Mouse (Mus musculus) spleen, adult 18-20 months (tissue): ENCODE measurements around the gene Uvssa.
"Not testable (repeated sequence)": the region's sequence is repeated elsewhere in the genome, so short reads cannot be mapped to it uniquely, and the experiment has no call there.

ENCODE experiments used
- DNase-seq, 2 experiments: peaks; one replicate each; pipeline ENCODE4 v3.0.0; 2022; ENCODE audit warnings: mixed read lengths in 2 of 2

Uvssa gene

DNA sequence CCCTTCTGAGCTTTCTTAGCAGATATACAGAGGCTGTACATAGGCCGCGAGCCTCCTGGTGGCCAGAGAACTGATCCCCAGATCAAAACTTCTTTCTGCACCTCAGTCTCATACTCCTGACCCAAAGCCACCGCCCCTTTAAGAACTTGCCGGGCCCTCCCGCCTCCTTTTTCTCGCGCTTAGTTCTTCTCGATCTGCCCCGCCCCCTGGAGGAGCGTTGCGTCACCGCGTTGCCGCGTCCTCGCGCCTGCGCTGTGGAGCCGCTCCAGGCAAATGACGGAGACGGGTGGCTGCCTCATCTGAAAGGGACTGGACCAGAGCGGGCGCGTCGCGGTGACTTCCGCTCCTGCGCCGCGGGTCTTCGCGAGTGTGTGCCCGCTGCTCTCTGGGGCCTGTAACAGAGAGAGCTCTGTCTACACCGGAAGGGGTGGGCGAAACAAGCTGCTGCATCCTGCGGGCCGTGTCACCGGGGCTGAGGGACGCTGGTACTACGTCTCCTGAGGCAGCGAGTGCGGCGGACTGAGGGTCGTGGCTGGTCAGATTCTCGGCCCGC, at the start of gene Uvssa:
Gene Uvssa, plus strand, starts transcription at position 248 of the 553 bp plus-strand sequence.
- peak; percentile 99 for DNase-seq

DNA sequence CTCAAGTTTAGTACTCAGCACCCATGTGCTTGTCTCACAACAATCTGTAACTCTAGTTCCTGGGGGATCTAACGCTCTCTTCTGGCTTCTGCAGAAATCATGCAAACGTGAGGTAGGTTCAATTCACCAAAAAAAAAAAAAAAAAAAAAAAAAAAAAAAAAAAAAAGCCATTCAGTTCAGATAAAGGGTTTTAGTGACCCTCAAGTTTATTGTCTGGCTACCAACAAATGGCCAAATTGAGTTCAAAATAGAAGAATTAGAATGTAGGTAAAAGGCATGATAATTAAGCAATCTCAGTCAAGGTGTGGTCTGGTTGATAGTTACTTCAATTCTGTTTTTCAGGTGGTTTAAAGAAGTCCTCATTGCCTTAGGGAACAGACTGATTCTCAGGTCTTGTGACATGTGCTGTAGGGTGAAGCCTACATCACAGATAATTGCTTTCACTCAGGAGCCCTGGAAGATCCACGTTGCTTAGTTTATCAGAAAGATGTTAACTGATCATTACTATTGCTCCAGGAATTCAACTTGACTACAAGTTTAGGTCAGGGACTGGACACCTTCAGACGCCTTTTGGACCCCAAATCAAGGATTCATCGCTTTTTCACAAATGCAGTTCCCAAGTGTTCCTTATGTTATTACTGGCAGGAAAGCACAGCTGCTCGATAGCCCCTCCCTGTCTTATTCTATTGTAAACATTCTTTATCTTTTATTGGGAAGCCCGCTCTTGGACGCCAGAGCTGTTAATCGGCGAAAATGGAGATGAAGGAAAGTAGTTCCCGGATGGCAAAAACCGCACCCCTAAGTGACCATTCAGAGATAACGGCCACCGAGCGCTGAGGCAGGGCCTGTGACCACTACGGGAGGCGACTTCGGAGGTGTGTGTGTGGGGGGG, 43.7 kb upstream of the Uvssa start:
- no peak for DNase-seq

DNA sequence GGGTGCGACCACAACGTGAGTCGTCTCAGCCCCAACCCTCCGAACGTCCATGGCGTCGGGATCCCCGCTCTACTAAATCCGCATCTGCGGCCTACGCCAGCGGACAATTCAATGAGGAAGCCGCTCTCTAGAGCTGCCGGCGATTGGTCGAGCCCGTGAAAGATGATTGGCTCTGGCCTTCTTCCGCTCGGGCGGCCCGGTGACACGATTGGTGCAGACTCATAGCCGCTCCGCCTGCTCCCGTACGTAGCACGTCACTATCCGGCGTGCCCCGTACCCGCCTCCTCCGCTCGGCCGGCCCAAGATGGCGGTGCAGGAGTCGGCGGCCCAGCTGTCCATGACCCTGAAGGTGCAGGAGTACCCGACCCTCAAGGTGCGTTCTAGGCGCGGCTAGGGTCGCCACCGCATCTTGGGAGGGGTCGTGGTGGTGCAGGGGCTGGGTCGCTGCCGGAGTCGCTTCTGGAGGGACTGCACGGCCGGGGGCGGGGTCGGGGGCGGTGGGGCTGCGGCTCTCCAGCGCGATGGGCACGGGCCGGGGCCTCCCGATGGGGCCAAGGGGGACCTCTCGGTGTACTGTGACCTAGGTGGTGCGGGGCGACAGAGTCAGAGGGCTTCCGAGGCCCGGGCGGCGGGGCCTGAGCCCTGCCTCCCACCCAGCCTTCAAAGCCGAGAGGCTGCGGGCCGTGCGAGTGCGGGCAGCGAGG, 42.9 kb upstream of the Uvssa start, which contains the start of gene Maea:
Gene Maea, plus strand, starts transcription at position 237 of the 704 bp plus-strand sequence.
- peak; percentile 87 to 92 for DNase-seq

DNA sequence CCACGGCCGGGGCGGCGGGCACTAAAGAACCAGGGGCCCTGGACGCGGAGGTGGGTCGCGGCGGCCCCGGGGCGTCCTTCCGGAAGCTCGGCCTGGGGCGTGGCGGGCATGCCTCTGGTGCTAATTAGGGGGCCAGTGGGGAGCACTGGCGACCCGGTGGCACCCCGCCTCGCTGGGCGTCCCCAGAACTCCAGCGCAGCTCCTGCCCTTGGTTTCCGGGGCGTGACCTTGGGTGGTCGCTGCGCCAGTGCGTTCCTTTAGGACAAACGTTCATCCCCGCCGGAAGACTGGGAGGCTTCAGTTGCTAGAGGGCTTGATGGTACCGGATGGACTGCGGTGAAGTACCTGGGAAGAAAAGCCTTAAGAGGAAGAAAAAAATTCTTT, 42.4 kb upstream of the Uvssa start:
- DNase-seq: peak in 1 of 2 experiments; percentile 31

DNA sequence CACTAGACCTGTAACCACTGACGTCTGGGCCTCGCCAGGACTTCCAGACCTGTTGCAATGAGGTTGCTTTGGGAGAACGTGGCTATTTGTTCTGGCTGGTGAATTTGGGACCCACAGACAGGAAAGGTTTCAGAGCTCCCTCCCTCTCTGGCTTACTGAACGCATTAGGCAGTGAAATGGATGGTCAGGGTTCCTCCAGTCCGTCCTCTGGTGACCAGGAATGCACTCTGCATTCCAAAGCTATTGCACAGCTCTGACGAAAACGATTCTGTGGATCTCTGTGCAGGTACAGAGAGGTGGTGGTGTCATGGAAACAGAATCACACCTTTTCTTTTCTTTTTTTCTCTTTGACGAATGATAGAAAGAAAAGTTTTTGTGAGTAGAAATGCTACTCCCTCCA, 41.1 kb upstream of the Uvssa start:
- no peak for DNase-seq

DNA sequence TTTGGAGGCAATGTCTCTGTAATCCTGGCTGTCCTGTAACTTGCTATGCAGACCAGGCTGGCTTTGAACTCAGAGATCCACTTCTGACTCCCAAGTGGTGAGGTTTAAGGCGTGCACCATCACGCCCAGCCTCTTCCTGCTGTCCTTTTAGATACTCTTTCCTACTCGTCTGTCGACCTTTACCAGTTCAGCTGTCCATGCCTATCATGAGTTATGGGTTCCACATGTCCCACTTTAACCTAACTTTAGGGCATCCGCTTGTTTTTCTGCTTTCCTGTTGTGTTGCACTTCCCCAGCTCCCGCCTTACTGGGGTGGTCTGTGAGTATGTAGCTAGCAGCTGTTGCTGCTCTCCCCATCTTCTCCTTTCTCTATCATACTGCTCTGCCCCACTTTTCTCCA, 37.2 kb upstream of the Uvssa start:
- no peak for DNase-seq

DNA sequence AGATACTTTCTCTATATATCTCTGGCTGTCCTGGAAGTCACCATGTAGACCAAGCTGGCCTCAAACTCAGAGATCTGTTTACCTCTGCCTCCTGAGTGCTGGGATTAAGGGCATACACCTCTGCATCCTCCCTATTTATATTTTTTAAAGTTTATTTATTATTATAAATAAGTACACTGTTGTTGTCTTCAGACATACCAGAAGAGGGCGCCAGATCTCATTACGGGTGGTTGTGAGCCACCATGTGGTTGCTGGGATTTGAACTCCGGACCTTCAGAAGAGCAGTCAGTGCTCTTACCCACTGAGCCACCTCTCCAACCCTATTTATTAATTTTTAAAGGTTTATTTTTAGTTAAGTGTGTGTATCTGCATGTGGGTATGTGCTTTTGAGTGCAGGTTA, 36.1 kb upstream of the Uvssa start:
- DNase-seq: not testable (repeated sequence)

DNA sequence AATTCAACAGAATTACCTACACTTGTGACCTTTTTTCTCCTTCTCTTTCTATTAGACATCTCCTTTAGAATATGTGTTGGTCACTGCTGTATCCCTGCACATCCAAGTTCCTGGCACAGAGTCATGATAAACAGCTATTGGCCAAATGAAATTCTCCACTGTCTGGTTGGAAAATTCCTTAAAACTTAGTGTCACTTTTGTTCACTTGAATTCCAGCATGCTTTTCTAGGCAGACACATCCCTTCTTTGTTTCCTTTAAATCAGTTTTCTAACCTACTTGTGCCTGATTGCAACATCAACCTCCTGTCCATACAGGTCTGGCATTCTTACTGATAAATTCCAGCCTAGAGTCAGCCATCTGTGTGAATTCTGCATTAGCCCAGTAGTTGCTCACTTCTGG, 35.5 kb upstream of the Uvssa start:
- no peak for DNase-seq

DNA sequence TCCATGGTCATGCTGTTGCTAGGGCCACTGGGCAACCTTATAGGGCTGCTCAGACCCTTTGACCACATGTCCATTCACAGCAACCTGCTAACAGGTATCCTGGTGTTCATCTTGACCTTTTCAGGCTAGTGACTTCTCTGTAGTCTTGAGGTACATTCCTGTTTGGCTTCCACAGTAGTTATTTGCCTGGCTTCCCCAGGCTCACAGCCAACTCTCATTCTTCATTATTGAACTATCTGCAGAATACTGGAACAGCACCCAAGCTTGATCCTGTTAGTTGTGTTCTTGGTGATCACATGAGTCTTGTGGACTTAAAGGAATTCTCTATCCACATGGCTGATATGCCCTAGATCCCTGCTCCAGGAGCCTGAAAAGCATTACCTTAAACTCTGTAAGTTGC, 34.8 kb upstream of the Uvssa start:
- no peak for DNase-seq

DNA sequence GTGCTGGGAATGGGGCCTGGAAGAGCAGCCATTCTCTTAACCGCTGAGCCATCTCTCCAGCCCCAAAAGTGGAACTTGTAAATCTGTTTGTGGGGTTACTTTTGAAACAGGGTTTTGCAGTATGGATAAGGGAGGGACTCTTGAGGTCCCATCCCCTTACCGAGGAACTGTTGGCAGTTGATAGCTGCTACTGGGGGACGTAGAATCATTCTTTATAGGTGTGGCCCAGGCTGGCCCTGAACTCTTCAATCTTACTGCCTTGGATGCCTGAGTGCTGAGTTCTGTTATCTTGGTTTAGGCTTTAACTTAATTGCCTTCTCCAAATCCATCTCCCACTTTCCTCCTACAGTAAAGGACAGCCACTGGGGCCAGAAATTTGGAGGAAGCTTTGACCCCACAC, 34.3 kb upstream of the Uvssa start:
- no peak for DNase-seq

DNA sequence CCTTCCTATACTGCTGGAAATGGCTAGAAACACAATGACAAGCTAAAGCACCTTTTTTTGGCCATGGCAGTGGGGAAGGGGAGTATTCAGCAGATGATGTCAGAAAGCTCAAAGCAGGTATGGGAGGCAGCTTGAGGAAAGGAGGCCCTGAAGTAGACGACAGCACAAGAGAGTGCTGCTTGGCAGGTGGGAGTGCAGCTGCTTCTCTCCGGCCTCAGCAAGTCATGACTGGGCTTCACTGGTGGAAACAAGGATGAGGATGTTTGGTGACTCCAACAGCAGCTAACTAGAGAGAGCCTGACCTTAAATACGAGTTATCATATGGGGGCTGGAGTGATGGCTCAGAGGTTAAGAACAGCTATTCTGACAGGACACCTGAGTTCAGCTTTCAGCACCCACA, 30.7 kb upstream of the Uvssa start:
- DNase-seq: no peak

DNA sequence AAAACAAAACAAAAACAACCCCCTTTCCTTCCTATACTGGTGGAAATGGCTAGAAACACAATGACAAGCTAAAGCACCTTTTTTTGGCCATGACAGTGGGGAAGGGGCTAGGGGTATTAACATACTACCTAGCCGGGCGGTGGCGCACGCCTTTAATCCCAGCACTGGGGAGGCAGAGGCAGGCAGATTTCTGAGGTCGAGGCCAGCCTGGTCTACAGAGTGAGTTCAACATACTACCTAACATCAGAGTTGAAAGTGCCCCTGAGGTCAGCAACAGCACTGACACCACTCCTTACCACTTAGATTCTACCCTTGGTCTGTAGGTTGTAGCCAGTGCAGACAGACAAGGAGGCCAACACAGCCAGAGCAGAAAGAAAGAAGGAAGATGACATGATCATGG, 29.1 kb upstream of the Uvssa start:
- no peak for DNase-seq

DNA sequence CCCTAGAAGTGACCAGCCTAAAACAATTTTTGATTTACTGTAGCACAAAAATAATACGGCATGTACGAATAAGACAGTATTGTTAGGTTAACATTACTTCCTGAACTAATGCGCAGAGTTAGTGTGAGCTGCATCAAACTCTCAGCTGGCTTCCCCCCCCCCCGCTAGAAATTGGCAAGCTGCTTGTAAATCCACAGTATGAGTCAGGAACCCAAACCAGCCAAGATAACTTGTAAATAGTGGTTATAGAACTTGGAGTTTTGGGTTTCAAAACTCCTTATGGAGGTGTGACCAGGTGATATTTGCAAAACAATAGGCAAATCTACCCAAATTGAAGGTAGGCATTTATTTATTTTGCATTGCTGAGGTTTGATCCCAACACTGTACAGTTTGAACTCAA, 28.6 kb upstream of the Uvssa start:
- DNase-seq: no peak

DNA sequence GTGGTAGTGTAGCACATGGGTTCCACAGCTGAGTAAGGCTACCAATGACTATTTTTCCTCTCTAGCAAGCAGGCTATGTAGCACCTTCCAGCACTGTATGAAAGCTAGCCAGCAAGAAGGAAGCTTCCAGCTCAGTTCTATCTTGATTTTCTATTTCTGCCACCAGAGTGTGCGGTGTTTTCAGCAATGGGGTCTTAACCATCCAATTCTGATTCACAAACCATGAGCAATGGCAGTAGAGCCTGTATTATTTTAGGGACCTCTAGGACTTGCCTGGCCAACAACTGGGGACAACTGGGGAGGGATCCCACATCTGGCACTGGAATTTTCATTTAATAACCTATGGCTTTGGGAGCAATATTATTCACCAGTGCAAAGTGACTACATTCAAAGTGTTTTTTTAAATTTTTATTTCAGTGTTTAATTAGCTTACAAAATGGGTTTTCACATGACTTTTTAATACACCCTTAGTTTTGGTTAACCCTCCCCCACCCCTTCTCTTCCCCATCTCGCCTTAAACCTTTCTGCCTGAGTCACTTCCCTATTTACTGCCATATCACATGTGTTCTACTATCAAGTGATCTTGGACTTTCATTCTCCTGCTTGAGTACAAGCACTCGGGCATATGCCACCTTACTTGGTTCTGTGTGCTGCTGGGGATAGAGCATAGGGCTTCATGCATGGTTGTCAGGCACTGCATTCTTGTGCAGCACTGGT, 26.6 kb upstream of the Uvssa start:
- peak in 1 of 2 experiments; percentile 17 for DNase-seq

DNA sequence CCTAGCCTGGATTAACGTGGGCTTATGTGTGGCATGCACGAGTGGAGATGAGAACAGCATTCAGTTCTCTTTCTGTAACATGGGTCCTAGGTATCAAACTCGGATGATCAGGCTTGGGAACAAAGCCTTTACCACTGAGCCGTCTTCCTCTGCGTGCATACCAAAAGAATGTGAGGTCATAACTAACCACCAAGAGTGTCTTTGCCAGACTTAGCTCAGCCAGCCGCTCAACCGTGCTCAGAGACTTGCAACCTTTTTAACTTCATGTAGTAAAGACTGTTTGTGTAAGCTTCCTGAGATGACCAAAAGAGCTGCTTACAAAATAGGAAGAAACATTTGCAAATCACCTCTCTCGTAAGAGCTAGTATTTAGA, 26.1 kb upstream of the Uvssa start:
- no peak for DNase-seq

DNA sequence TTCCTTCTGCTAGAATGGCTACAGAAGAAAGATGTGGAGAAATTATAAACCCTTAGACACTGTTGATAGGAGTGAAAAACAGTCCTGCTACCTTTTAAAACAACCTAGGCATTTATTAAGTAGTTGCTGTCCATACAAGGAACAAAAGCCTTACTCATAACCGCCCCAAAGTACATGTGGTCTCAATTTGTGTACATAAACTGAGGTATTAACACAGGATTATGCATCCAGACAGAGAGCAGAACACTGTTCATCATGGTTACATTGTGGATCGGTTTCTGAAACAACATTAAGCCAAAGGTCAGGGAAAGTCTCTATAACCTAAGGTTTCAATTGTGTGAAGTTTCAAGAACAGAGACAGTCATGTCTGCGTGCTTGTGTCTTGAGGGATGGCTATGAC, 25.3 kb upstream of the Uvssa start:
- no peak for DNase-seq

DNA sequence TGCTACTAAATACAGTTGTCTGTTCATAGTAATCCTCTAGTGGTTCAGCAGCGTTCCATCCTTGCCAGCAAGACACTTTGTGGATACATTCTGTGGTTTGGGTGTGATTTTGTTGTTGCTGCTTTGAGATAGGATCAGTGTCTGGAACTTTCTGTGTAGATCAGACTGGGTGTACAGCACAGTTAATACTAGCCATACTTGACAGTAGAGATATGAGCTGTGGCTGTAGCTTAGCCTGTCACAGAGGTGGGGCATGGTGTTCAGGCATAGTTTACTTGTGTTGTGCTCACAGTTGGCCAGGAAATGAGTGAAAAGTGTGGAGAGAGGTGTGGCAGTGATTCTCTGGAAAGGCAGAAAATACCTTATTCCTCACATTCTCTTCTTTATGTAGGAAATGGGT, 20.9 kb upstream of the Uvssa start:
- no peak for DNase-seq

DNA sequence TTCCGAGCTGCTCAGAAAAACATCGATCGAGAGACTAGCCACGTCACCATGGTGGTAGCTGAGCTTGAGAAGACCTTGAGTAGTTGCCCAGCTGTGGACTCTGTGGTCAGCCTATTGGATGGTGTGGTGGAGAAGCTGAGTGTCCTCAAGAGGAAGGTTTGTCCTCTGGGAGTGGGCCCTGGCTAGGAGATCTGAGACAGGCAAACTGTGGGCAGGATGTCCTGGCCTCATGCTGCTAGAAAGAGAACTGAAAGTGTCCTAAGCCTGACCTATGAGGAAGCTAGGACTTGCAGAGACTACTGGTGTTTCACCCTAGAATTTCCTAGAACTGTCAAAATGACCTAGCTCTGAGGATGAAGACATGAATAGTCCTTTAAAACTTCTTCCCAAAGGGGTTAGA, 19.9 kb upstream of the Uvssa start:
- peak; percentile 14 to 37 for DNase-seq

DNA sequence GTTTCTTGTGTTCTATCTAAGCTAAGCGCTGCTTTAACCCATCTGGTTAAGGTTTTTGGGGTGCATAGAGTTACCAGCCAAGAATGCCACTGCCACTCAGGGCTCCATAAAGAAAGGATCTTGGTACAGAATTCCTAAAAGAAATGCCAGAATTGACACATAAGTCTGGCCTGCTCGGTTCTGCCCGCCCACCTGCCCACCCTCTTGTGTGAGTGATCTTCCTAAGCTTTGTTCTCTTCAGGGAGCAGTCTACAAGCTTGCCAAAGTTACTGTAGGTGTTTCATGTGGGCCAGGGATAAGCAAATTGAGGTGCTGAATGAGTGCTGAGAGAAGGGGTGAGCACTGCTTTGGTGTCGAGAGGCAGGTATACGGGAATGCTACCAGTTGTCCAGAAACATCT, 15.1 kb upstream of the Uvssa start:
- DNase-seq: no peak

DNA sequence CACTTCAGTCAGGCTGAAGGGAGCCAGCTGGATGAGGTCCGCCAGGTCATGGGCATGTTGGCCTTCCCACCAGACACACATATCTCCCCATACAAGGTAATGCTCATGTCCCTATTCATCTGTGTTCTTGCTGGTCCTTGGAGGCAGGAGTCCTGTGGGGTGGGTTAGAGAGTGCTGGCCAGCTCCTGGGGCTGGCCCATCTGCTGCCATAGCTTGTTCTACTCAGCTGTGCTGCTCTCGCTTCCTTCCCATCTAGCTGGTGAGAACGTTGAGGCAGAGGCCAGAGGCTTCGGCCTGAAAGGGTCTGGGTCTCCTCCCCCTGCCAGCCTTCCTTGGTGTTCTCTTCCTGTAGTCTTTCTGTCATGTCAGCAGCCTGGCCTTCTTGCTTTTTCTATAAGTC, 9.7 kb upstream of the Uvssa start:
- DNase-seq: no peak

DNA sequence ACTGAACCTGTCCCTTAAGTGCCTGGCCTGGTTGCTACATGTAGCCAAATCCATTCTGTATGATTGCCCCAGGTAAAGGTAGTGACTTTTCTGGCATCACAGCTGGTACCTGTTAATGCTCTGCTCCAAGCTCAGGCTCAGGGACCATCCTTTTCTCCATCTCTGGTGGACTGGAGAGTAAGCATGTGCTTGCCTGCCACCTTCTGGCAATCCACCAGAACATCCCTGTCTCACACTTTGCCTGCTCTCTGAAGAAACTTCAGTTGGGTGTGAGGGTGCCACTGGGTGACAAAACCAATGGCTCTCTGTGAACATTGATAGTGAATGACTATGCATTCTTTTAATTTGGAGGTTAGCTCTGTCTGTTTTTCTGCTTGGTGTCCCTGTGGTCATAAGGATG, 7.2 kb upstream of the Uvssa start:
- no peak for DNase-seq

DNA sequence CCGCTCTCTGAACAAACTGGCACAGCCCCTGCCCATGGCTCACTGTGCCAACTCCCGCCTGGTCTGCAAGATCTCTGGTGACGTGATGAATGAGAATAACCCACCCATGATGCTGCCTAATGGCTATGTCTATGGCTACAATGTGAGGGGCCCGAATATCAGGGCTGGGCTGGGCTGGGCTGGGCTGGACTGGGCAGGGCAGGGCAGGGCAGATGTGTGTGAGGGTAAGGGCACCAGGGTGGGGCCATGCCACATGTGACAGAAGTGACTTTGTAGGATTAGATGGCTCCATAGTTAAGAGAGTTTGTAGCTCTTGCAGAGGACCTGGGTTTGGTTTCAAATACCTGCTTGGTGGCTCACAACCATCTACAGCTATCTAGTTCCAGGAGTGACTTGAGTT, 6.7 kb upstream of the Uvssa start:
- DNase-seq: no peak

DNA sequence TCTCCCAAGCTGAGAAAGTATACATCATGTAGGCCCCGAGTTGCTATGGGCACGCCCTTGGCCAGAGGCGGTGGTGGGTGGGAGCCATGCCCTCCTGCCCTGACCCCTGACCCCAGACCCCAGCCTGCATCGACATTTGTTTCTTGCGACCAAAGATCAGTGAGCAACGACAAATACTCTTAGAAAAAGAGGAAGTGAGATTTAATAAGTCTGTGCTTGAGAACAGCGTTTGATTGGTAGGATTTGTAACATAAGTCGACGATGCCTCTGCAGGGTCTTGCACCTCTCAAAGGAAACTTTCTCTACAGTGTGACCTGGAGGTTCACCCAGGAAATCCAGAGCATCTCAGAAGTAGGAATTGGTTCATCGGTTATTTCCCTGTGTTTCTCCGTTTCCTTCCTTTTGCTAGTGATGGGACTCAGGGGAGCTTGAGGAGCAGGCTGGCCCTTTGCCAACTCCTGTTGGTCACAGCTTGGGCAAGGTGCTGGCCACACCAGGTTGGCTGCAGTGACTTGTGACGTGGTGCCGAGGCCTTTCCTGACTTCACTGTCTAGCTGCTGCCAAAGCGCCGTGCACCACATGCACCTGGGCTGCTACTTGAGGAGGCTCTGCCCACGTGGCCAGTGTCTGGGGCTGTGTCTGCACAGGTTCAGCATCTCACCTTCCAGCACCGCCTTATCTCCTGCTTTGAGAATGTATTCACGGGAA, 5.9 kb upstream of the Uvssa start:
- peak; percentile 26 to 39 for DNase-seq
